Mouse (Mus musculus) limb, embryonic 12.5 days (tissue): ENCODE measurements around the gene Cd247. TPM values are rescaled to one million over a fixed set of nuclear protein-coding genes. Genes with fewer than 3 reads are reported as not detected.

Experiments used
- ATAC-seq: fragments of 200-750 bp; cut with Nextera tagmentation; 2 replicates; pipeline ENCODE4 v1.8.0; 2017; ENCODE audit warnings: low read depth, moderate TSS enrichment; ENCODE audit not compliant: insufficient number of reproducible peaks, insufficient read depth, low FRiP score, low TSS enrichment
- H3K27ac ChIP-seq: fragments of 300-500 bp; sonication (generic); 2 replicates; pipeline ENCODE4 v1.5.1; 2016; ENCODE audit warnings: mild to moderate bottlenecking, moderate library complexity
- H3K27me3 ChIP-seq: fragments of 300-500 bp; sonication (generic); 2 replicates; pipeline ENCODE4 v1.6.1; 2016; ENCODE audit warnings: mild to moderate bottlenecking, moderate library complexity
- H3K36me3 ChIP-seq: fragments of 300-500 bp; sonication (generic); 2 replicates; pipeline ENCODE4 v1.6.1; 2016; ENCODE audit warnings: mild to moderate bottlenecking, moderate library complexity
- H3K4me1 ChIP-seq: fragments of 300-500 bp; sonication (generic); replicated peaks from 2 replicates; pipeline ENCODE4 v1.6.1; 2016
- H3K4me2 ChIP-seq: fragments of 300-500 bp; sonication (generic); 2 replicates; pipeline ENCODE4 v1.6.1; 2016; ENCODE audit warnings: mild to moderate bottlenecking, moderate library complexity
- H3K4me3 ChIP-seq: fragments of 300-500 bp; sonication (generic); replicated peaks from 2 replicates; pipeline ENCODE4 v1.5.1; 2016; ENCODE audit warnings: mild to moderate bottlenecking
- H3K9ac ChIP-seq: fragments of 300-500 bp; sonication (generic); replicated peaks from 2 replicates; pipeline ENCODE4 v1.6.1; 2016; ENCODE audit warnings: mild to moderate bottlenecking, moderate library complexity
- H3K9me3 ChIP-seq: fragments of 300-500 bp; sonication (generic); 2 replicates; pipeline ENCODE4 v1.6.1; 2016; ENCODE audit warnings: mild to moderate bottlenecking, moderate library complexity
- WGBS: fragments of 180-500 bp; shearing (Covaris S2); methylation state at CpG from one replicate; pipeline ENCODE4 v1.1.7; 2016; 5-methylcytosine and 5-hydroxymethylcytosine counted together
- polyA plus RNA-seq: library from polyadenylated mRNA; unstranded; fragments of >200 nt; fragmentation: Nextera tagmentation; extraction: Ambion mirVana; gene quantifications from 2 replicates; pipeline ENCODE4 v1.2.1, GENCODE M21; 2016

Gene Cd247
- polyA plus RNA-seq, 1 experiment from 2014 or later = 1.4 TPM

- no peaks in the 10 kb centered on the region for H3K9me3 ChIP-seq
- H3K4me1 ChIP-seq = 0 out of 2 replicates have a peak, but pooled peaks cover 3% of the 10 kb centered on the region
- no peak overlapping the region for H3K9ac ChIP-seq
- no peak overlapping the region for H3K4me3 ChIP-seq
- WGBS = 89% methylated on average over 2 of the region's 2 CpGs
- no peak overlapping the region for H3K27ac ChIP-seq
- H3K4me2 ChIP-seq = no peak overlapping the region
- no peak for ATAC-seq
- no peaks in the 10 kb centered on the region for H3K36me3 ChIP-seq
- H3K27me3 ChIP-seq = 0 out of 2 replicates have a peak, but pooled peaks cover 3% of the 10 kb centered on the region
Observed at GRCm38 (mm10) chr1:165822031-165822430, 33.5 kb downstream of the Cd247 start.

GRCm38 (mm10) chr1:165828173-165828572, 39.7 kb downstream of the Cd247 start:
- 86% methylated on average over 5 of the region's 5 CpGs for WGBS
- Histone ChIP-seq H3K9ac (no peak overlapping the region), H3K36me3 (no peaks in the 10 kb centered on the region), H3K27me3 (peaks cover 3% of the 10 kb centered on the region; the same call in 1 of the 2 replicates), H3K4me3 (no peak overlapping the region), H3K27ac (no peak overlapping the region), H3K9me3 (no peaks in the 10 kb centered on the region), H3K4me2 (no peak overlapping the region), H3K4me1 (peaks cover 1% of the 10 kb centered on the region; the same call in 1 of the 2 replicates)
- no peak for ATAC-seq

- Histone ChIP-seq H3K9ac (no peak overlapping the region), H3K27me3 (peaks cover 3% of the 10 kb centered on the region; the same call in 1 of the 2 replicates), H3K4me3 (no peak overlapping the region), H3K36me3 (no peaks in the 10 kb centered on the region), H3K27ac (no peak overlapping the region), H3K9me3 (no peaks in the 10 kb centered on the region), H3K4me1 (peaks cover 3% of the 10 kb centered on the region; the same call in 1 of the 2 replicates), H3K4me2 (no peak overlapping the region)
- 85% methylated on average over 6 of the region's 6 CpGs for WGBS
- no peak for ATAC-seq
Observed at GRCm38 (mm10) chr1:165828615-165829014, 40.1 kb downstream of the Cd247 start.

- H3K9ac ChIP-seq = no peak overlapping the region
- ATAC-seq = no peak
- no peak overlapping the region for H3K4me2 ChIP-seq
- WGBS = 91% methylated on average over 5 of the region's 5 CpGs
- no peak overlapping the region for H3K4me3 ChIP-seq
- H3K36me3 ChIP-seq = no peaks in the 10 kb centered on the region
- H3K27me3 ChIP-seq = peaks cover 3% of the 10 kb centered on the region; the same call in 1 of the 2 replicates
- H3K9me3 ChIP-seq = no peaks in the 10 kb centered on the region
- H3K4me1 ChIP-seq = peaks cover 16% of the 10 kb centered on the region
- no peak overlapping the region for H3K27ac ChIP-seq
Observed at GRCm38 (mm10) chr1:165829890-165830289, 41.4 kb downstream of the Cd247 start.

GRCm38 (mm10) chr1:165833244-165833643, 44.8 kb downstream of the Cd247 start:
- Histone ChIP-seq H3K4me1 (peaks cover 48% of the 10 kb centered on the region), H3K27me3 (peaks cover 9% of the 10 kb centered on the region; the same call in 1 of the 2 replicates), H3K36me3 (no peaks in the 10 kb centered on the region), H3K9ac (no peak overlapping the region), H3K4me3 (no peak overlapping the region), H3K4me2 (no peak overlapping the region), H3K9me3 (no peaks in the 10 kb centered on the region), H3K27ac (no peak overlapping the region)
- ATAC-seq = no peak
- WGBS = 10% methylated on average over 4 of the region's 4 CpGs

GRCm38 (mm10) chr1:165833910-165834632, 45.6 kb downstream of the Cd247 start:
- Histone ChIP-seq H3K9ac (no peak overlapping the region), H3K36me3 (no peaks in the 10 kb centered on the region), H3K27ac (peak overlapping the region; percentile 80), H3K27me3 (peaks cover 11% of the 10 kb centered on the region; the same call in 1 of the 2 replicates), H3K4me2 (peak overlapping the region; percentile 56), H3K9me3 (no peaks in the 10 kb centered on the region), H3K4me3 (peak overlapping the region; percentile 19), H3K4me1 (peaks cover 48% of the 10 kb centered on the region)
- WGBS = 14% methylated on average over 17 of the region's 17 CpGs
- ATAC-seq = peak; percentile 53; the same call in 1 of the 2 replicates

GRCm38 (mm10) chr1:165834633-165834975, 46.1 kb downstream of the Cd247 start:
- H3K4me3 ChIP-seq = peak overlapping the region; percentile 19
- H3K36me3 ChIP-seq = no peaks in the 10 kb centered on the region
- H3K9me3 ChIP-seq = no peaks in the 10 kb centered on the region
- no peak overlapping the region for H3K9ac ChIP-seq
- peaks cover 16% of the 10 kb centered on the region for H3K27me3 ChIP-seq
- 6% methylated on average over 12 of the region's 12 CpGs for WGBS
- H3K27ac ChIP-seq = peak overlapping the region; percentile 80; the same call in 1 of the 2 replicates
- peaks cover 48% of the 10 kb centered on the region for H3K4me1 ChIP-seq
- no peak for ATAC-seq
- peak overlapping the region; percentile 56 for H3K4me2 ChIP-seq

- Histone ChIP-seq H3K4me2 (peak overlapping the region; percentile 11), H3K27me3 (peaks cover 35% of the 10 kb centered on the region), H3K4me1 (peaks cover 54% of the 10 kb centered on the region), H3K27ac (peak overlapping the region; percentile 45; the same call in 1 of the 2 replicates), H3K9me3 (no peaks in the 10 kb centered on the region), H3K9ac (no peak overlapping the region), H3K36me3 (no peaks in the 10 kb centered on the region), H3K4me3 (no peak overlapping the region)
- no peak for ATAC-seq
- WGBS = 5% methylated on average over 6 of the region's 6 CpGs
Observed at GRCm38 (mm10) chr1:165836461-165836860, 48.0 kb downstream of the Cd247 start.

GRCm38 (mm10) chr1:165837546-165837945, 49.1 kb downstream of the Cd247 start:
- H3K9ac ChIP-seq = no peak overlapping the region
- peaks cover 40% of the 10 kb centered on the region for H3K27me3 ChIP-seq
- H3K4me1 ChIP-seq = peaks cover 58% of the 10 kb centered on the region
- no peak overlapping the region for H3K4me3 ChIP-seq
- H3K4me2 ChIP-seq = no peak overlapping the region
- H3K9me3 ChIP-seq = no peaks in the 10 kb centered on the region
- H3K27ac ChIP-seq = no peak overlapping the region
- H3K36me3 ChIP-seq = no peaks in the 10 kb centered on the region
- no peak for ATAC-seq
- 21% methylated on average over 8 of the region's 8 CpGs for WGBS

- Histone ChIP-seq H3K9me3 (no peaks in the 10 kb centered on the region), H3K4me1 (peaks cover 61% of the 10 kb centered on the region), H3K9ac (no peak overlapping the region), H3K36me3 (no peaks in the 10 kb centered on the region), H3K4me3 (no peak overlapping the region), H3K4me2 (no peak overlapping the region), H3K27ac (no peak overlapping the region), H3K27me3 (peaks cover 57% of the 10 kb centered on the region)
- WGBS = 76% methylated on average over 4 of the region's 4 CpGs
- ATAC-seq = no peak
Observed at GRCm38 (mm10) chr1:165839201-165839600, 50.7 kb downstream of the Cd247 start.

GRCm38 (mm10) chr1:165840548-165841230, 52.2 kb downstream of the Cd247 start:
- H3K27me3 ChIP-seq = peaks cover 69% of the 10 kb centered on the region
- peaks cover 63% of the 10 kb centered on the region for H3K4me1 ChIP-seq
- H3K4me2 ChIP-seq = peak overlapping the region; percentile 56
- no peak overlapping the region for H3K27ac ChIP-seq
- no peaks in the 10 kb centered on the region for H3K9me3 ChIP-seq
- WGBS = 10% methylated on average over 31 of the region's 31 CpGs
- peak overlapping the region; percentile 38; the same call in 1 of the 2 replicates for H3K9ac ChIP-seq
- no peaks in the 10 kb centered on the region for H3K36me3 ChIP-seq
- peak overlapping the region; percentile 34 for H3K4me3 ChIP-seq
- 0 out of 2 replicates have a peak, but pooled peaks have one; percentile 19 for ATAC-seq
